Mouse (Mus musculus): ENCODE measurements around the gene Ap3m1.
A peak's percentile ranks its signal among the peaks of the same experiment; 100 is the strongest.
"Not testable (repeated sequence)": the region's sequence is repeated elsewhere in the genome, so short reads cannot be mapped to it uniquely, and the experiment has no call there.

The Ap3m1 gene

GRCm38 (mm10) chr14:21052112-21052780 is at the start of gene Ap3m1, which contains the start of gene Adk:
Gene Ap3m1 (minus strand): TSS chr14:21052508.
Gene Adk (plus strand): TSS chr14:21052574.
- peak; percentile 94 to 99 for DNase-seq (ENCODE audit: inconsistent age in 2 of 2, low spot score in 1 of 2)

- peak; percentile 43 to 76 for DNase-seq (ENCODE audit: inconsistent age in 2 of 2, low spot score in 1 of 2)
These were observed 49.3 kb upstream of the Ap3m1 start for GRCm38 (mm10) chr14:21101562-21101961.

GRCm38 (mm10) chr14:21100876-21101275 is 48.6 kb upstream of the Ap3m1 start:
- DNase-seq (ENCODE audit: inconsistent age in 2 of 2, low spot score in 1 of 2), result no peak

- no peak for DNase-seq (ENCODE audit: inconsistent age in 2 of 2, low spot score in 1 of 2)
These were observed 47.1 kb upstream of the Ap3m1 start for GRCm38 (mm10) chr14:21099371-21099770.

GRCm38 (mm10) chr14:21096689-21097088 is 44.4 kb upstream of the Ap3m1 start:
- DNase-seq (ENCODE audit: inconsistent age in 2 of 2, low spot score in 1 of 2), result peak in 1 of 2 experiments; percentile 76

GRCm38 (mm10) chr14:21096279-21096678 is 44.0 kb upstream of the Ap3m1 start:
- no peak for DNase-seq (ENCODE audit: inconsistent age in 2 of 2, low spot score in 1 of 2)

GRCm38 (mm10) chr14:21094161-21094560 is 41.9 kb upstream of the Ap3m1 start:
- DNase-seq (ENCODE audit: inconsistent age in 2 of 2, low spot score in 1 of 2), result not testable (repeated sequence)

- DNase-seq (ENCODE audit: inconsistent age in 2 of 2, low spot score in 1 of 2), result peak in 1 of 2 experiments; percentile 76
These were observed 38.7 kb upstream of the Ap3m1 start for GRCm38 (mm10) chr14:21090930-21091486.

GRCm38 (mm10) chr14:21090400-21090799 is 38.1 kb upstream of the Ap3m1 start:
- DNase-seq (ENCODE audit: inconsistent age in 2 of 2, low spot score in 1 of 2), result no peak

- no peak for DNase-seq (ENCODE audit: inconsistent age in 2 of 2, low spot score in 1 of 2)
These were observed 36.4 kb upstream of the Ap3m1 start for GRCm38 (mm10) chr14:21088731-21089130.

GRCm38 (mm10) chr14:21087390-21088060 is 35.2 kb upstream of the Ap3m1 start:
- no peak for DNase-seq (ENCODE audit: inconsistent age in 2 of 2, low spot score in 1 of 2)

- DNase-seq (ENCODE audit: inconsistent age in 2 of 2, low spot score in 1 of 2), result no peak
These were observed 34.6 kb upstream of the Ap3m1 start for GRCm38 (mm10) chr14:21086827-21087351.

GRCm38 (mm10) chr14:21086106-21086505 is 33.8 kb upstream of the Ap3m1 start:
- DNase-seq (ENCODE audit: inconsistent age in 2 of 2, low spot score in 1 of 2), result no peak

- peak in 1 of 2 experiments; percentile 30 for DNase-seq (ENCODE audit: inconsistent age in 2 of 2, low spot score in 1 of 2)
These were observed 33.4 kb upstream of the Ap3m1 start for GRCm38 (mm10) chr14:21085666-21086065.

- DNase-seq (ENCODE audit: inconsistent age in 2 of 2, low spot score in 1 of 2), result no peak
These were observed 30.5 kb upstream of the Ap3m1 start for GRCm38 (mm10) chr14:21082823-21083222.

GRCm38 (mm10) chr14:21078511-21078910 is 26.2 kb upstream of the Ap3m1 start:
- DNase-seq (ENCODE audit: inconsistent age in 2 of 2, low spot score in 1 of 2), result no peak

- no peak for DNase-seq (ENCODE audit: inconsistent age in 2 of 2, low spot score in 1 of 2)
These were observed 25.6 kb upstream of the Ap3m1 start for GRCm38 (mm10) chr14:21077939-21078338.

- peak; percentile 48 to 77 for DNase-seq (ENCODE audit: inconsistent age in 2 of 2, low spot score in 1 of 2)
These were observed 24.3 kb upstream of the Ap3m1 start for GRCm38 (mm10) chr14:21076501-21077194.

- DNase-seq (ENCODE audit: inconsistent age in 2 of 2, low spot score in 1 of 2), result peak; percentile 95 to 98
These were observed 23.6 kb upstream of the Ap3m1 start for GRCm38 (mm10) chr14:21075751-21076500.

Data from adrenal gland, adult (tissue).